Comparison of ENCODE assay signal across 18 mouse cellular contexts in the genomic region with DNA sequence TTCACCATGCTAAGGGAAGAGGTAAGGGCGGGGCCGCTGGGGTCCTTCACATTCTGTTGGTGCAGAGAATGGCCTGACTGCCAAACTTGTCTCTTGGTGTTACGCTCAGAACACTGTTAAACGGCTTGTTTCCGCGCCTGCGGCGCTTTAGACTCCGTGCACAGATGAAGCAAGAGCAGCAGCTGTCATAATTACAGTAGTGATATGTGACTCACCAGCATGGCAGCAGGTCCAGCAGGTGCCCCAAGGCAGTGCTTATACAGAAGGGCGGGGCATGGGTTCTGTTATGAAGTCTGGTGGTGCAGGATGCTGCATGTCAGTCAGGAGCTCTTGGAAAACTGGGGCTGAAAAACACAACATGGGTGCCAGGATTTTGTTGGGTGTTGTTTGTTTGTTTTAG. TPM values are rescaled to one million over a fixed set of nuclear protein-coding genes. Genes with fewer than 3 reads are reported as not detected.
DNase-seq lines count a peak whose midpoint lies in the region; ATAC-seq and TF ChIP-seq lines count a peak whose summit lies in the region.
"Had no signal": no experiment of that assay in that cellular context is flagged by ENCODE, and none has a peak within 500 bp of the region (broad histone marks: within the 10 kb centered on the region; RNA-seq: fewer than 3 reads in every experiment).

No protein-coding gene starts in this region.

- H3K36me3 ChIP-seq in limb, embryonic 14.5 days (ENCODE audit: control insufficient read depth, insufficient read depth, low read length) = peaks cover 97% of the 10 kb centered on the region
- H3K36me3 ChIP-seq in limb, embryonic 10.5 days = peaks cover 99% of the 10 kb centered on the region
- peaks cover 30% of the 10 kb centered on the region for H3K36me3 ChIP-seq in midbrain, embryonic 11.5 days (ENCODE audit: control insufficient read depth, insufficient read depth, low read length)

- DNase-seq in limb, embryonic 14.5 days (ENCODE audit: low spot score) = peak; percentile 54
- no peak for DNase-seq in limb, embryonic 10.5 days (ENCODE audit: low spot score)
- DNase-seq in fat pad, adult 2 months (ENCODE audit: extremely low read depth, low read depth, low spot score) = peak; percentile 59
- DNase-seq in layer of hippocampus, adult 9-10 months (ENCODE audit: low spot score) = peak; percentile 49
- DNase-seq in midbrain, embryonic 11.5 days (ENCODE audit: low spot score, missing footprints) = no peak
- DNase-seq: cerebellum, postnatal 25 days; forebrain, postnatal 0 days; gastrocnemius, adult 2 months; heart, adult 11 months; kidney, postnatal 4 days; liver; lung, adult 18-20 months; thymus, adult 2 months had no signal

- no peak overlapping the region for H3K9ac ChIP-seq in limb, embryonic 14.5 days (ENCODE audit: low read depth, low read length, severe bottlenecking)
- no peak overlapping the region for H3K9ac ChIP-seq in midbrain, embryonic 11.5 days (ENCODE audit: low read length)
- H3K9ac ChIP-seq: forebrain, postnatal 0 days; heart, embryonic 15.5 days; midbrain, embryonic 12.5 days had no signal

- ATAC-seq in limb, embryonic 14.5 days (ENCODE audit: low FRiP score, low read depth) = no peak
- ATAC-seq in midbrain, embryonic 11.5 days (ENCODE audit: low FRiP score) = no peak
- no peak for ATAC-seq in frontal cortex, adult (ENCODE audit: low TSS enrichment)
- no peak for ATAC-seq in erythroblast, adult 5-6 weeks (replicated peaks; ENCODE audit: low FRiP score, poor library complexity, severe bottlenecking)
- ATAC-seq: forebrain, postnatal 0 days had no signal

- no peak overlapping the region for H3K4me2 ChIP-seq in limb, embryonic 14.5 days (replicated peaks; ENCODE audit: low read depth, low read length, severe bottlenecking)
- no peak overlapping the region for H3K4me2 ChIP-seq in midbrain, embryonic 11.5 days
- H3K4me2 ChIP-seq: heart, embryonic 15.5 days; midbrain, embryonic 12.5 days had no signal

- no peak for TF ChIP-seq POLR2A in limb, embryonic 14.5 days (IDR thresholded peaks at IDR 0.05; ENCODE audit: borderline replicate concordance, extremely low read depth, insufficient read depth, insufficient read length)

- H3K27ac ChIP-seq in limb, embryonic 14.5 days (replicated peaks; ENCODE audit: low read depth, low read length) = no peak overlapping the region
- H3K27ac ChIP-seq in limb, embryonic 10.5 days = no peak overlapping the region
- no peak overlapping the region for H3K27ac ChIP-seq in midbrain, embryonic 11.5 days (ENCODE audit: low read depth, low read length)
- H3K27ac ChIP-seq: gastrocnemius, adult 2 months; heart, embryonic 15.5 days; macrophage; midbrain, embryonic 12.5 days had no signal

- WGBS in limb, embryonic 14.5 days = 87% methylated on average over 10 of the region's 10 CpGs
- 97% methylated on average over 10 of the region's 10 CpGs for WGBS in limb, embryonic 10.5 days
- 98% methylated on average over 10 of the region's 10 CpGs for WGBS in midbrain, embryonic 11.5 days

- H3K9me3 ChIP-seq in limb, embryonic 14.5 days (ENCODE audit: control insufficient read depth, low read length) = no peaks in the 10 kb centered on the region
- H3K9me3 ChIP-seq in limb, embryonic 10.5 days (replicated peaks) = no peaks in the 10 kb centered on the region
- H3K9me3 ChIP-seq in midbrain, embryonic 11.5 days (ENCODE audit: control insufficient read depth, low read length) = no peaks in the 10 kb centered on the region
- H3K9me3 ChIP-seq: heart, embryonic 15.5 days; midbrain, embryonic 12.5 days had no signal

- H3K27me3 ChIP-seq in limb, embryonic 14.5 days (ENCODE audit: control insufficient read depth, insufficient read depth, low read length) = no peaks in the 10 kb centered on the region
- H3K27me3 ChIP-seq in limb, embryonic 10.5 days (ENCODE audit: low read depth, poor library complexity, severe bottlenecking) = no peaks in the 10 kb centered on the region
- H3K27me3 ChIP-seq in midbrain, embryonic 11.5 days (ENCODE audit: control insufficient read depth, insufficient read depth, low read length) = no peaks in the 10 kb centered on the region
- H3K27me3 ChIP-seq: heart, embryonic 15.5 days; midbrain, embryonic 12.5 days had no signal

- H3K4me3 ChIP-seq in limb, embryonic 14.5 days (replicated peaks; ENCODE audit: low read length) = no peak overlapping the region
- no peak overlapping the region for H3K4me3 ChIP-seq in limb, embryonic 10.5 days
- no peak overlapping the region for H3K4me3 ChIP-seq in midbrain, embryonic 11.5 days (ENCODE audit: low read depth, low read length)
- H3K4me3 ChIP-seq: gastrocnemius, adult 2 months; heart, embryonic 15.5 days; midbrain, embryonic 12.5 days had no signal

- no peaks in the 10 kb centered on the region for H3K4me1 ChIP-seq in limb, embryonic 14.5 days (ENCODE audit: control insufficient read depth, insufficient read depth, low read length)
- H3K4me1 ChIP-seq in limb, embryonic 10.5 days = no peaks in the 10 kb centered on the region
- no peaks in the 10 kb centered on the region for H3K4me1 ChIP-seq in midbrain, embryonic 11.5 days (ENCODE audit: control insufficient read depth, insufficient read depth, low read length)
- H3K4me1 ChIP-seq: heart, embryonic 15.5 days; midbrain, embryonic 12.5 days had no signal

RNA-seq across cellular contexts. Expression of a gene that starts 10.4 kb away (rescaled TPM):
- polyA plus RNA-seq in limb, embryonic 14.5 days (2012; rRNA removed) = 135 and 137 TPM in 2 replicates
- 177 and 186 TPM in 2 replicates for polyA plus RNA-seq in limb, embryonic 14.5 days (2014; fragmentation: Nextera tagmentation; extraction: Ambion mirVana)
- 153 and 174 TPM in 2 replicates for polyA plus RNA-seq in limb, embryonic 10.5 days (2016; fragmentation: Nextera tagmentation; extraction: Ambion mirVana)
- 124 and 132 TPM in 2 replicates for polyA plus RNA-seq in midbrain, embryonic 11.5 days (2014; fragmentation: Nextera tagmentation; extraction: Ambion mirVana)
- total RNA-seq in erythroblast, adult 5-6 weeks (2015; ENCODE audit: low replicate concordance) = 11.1 and 11.5 TPM in 2 replicates
- 14.5 and 20.5 TPM in 2 replicates for total RNA-seq in erythroblast, adult 5-6 weeks (2017; ENCODE audit: low replicate concordance)

RNA-seq across cellular contexts. Expression of a gene that starts 15.7 kb away (rescaled TPM):
- polyA plus RNA-seq in limb, embryonic 14.5 days (2012; rRNA removed) = 42.6 and 44.1 TPM in 2 replicates
- polyA plus RNA-seq in limb, embryonic 14.5 days (2014; fragmentation: Nextera tagmentation; extraction: Ambion mirVana) = 48.9 and 59.0 TPM in 2 replicates
- polyA plus RNA-seq in limb, embryonic 10.5 days (2016; fragmentation: Nextera tagmentation; extraction: Ambion mirVana) = 72.7 and 81.9 TPM in 2 replicates
- 42.8 and 47.6 TPM in 2 replicates for polyA plus RNA-seq in midbrain, embryonic 11.5 days (2014; fragmentation: Nextera tagmentation; extraction: Ambion mirVana)
- 10.0 TPM in 2 replicates for total RNA-seq in erythroblast, adult 5-6 weeks (2015; ENCODE audit: low replicate concordance)
- 7.8 and 8.6 TPM in 2 replicates for total RNA-seq in erythroblast, adult 5-6 weeks (2017; ENCODE audit: low replicate concordance)

RNA-seq across cellular contexts. Expression of a gene that starts 47.1 kb away (rescaled TPM):
- 437 and 460 TPM in 2 replicates for polyA plus RNA-seq in limb, embryonic 14.5 days (2012; rRNA removed)
- 1,093 and 1,108 TPM in 2 replicates for polyA plus RNA-seq in limb, embryonic 14.5 days (2014; fragmentation: Nextera tagmentation; extraction: Ambion mirVana)
- 1,415 and 1,701 TPM in 2 replicates for polyA plus RNA-seq in limb, embryonic 10.5 days (2016; fragmentation: Nextera tagmentation; extraction: Ambion mirVana)
- polyA plus RNA-seq in midbrain, embryonic 11.5 days (2014; fragmentation: Nextera tagmentation; extraction: Ambion mirVana) = 1,266 and 1,289 TPM in 2 replicates
- 121 and 143 TPM in 2 replicates for total RNA-seq in erythroblast, adult 5-6 weeks (2015; ENCODE audit: low replicate concordance)
- total RNA-seq in erythroblast, adult 5-6 weeks (2017; ENCODE audit: low replicate concordance) = 172 and 205 TPM in 2 replicates

RNA-seq across cellular contexts. Expression of a gene that starts 59.4 kb away (rescaled TPM):
- 39.2 and 51.5 TPM in 2 replicates for polyA plus RNA-seq in limb, embryonic 14.5 days (2012; rRNA removed)
- polyA plus RNA-seq in limb, embryonic 14.5 days (2014; fragmentation: Nextera tagmentation; extraction: Ambion mirVana) = 39.1 and 41.8 TPM in 2 replicates
- 68.8 and 74.0 TPM in 2 replicates for polyA plus RNA-seq in limb, embryonic 10.5 days (2016; fragmentation: Nextera tagmentation; extraction: Ambion mirVana)
- 66.4 and 71.5 TPM in 2 replicates for polyA plus RNA-seq in midbrain, embryonic 11.5 days (2014; fragmentation: Nextera tagmentation; extraction: Ambion mirVana)
- 3.7 and 6.3 TPM in 2 replicates for total RNA-seq in erythroblast, adult 5-6 weeks (2015; ENCODE audit: low replicate concordance)
- 3.5 and 5.0 TPM in 2 replicates for total RNA-seq in erythroblast, adult 5-6 weeks (2017; ENCODE audit: low replicate concordance)

Comparison
In these comparisons a context has a peak if more than half of its experiments do, and no peak if none do; other contexts are left out.
1. DNase-seq: peak in limb, embryonic 14.5 days (single experiment), fat pad, adult 2 months (single experiment) and layer of hippocampus, adult 9-10 months (single experiment); none in limb, embryonic 10.5 days (single experiment) and midbrain, embryonic 11.5 days (single experiment).